Mouse (Mus musculus): ENCODE measurements at regions not wholly inside any gene's neighbourhood (a gene's known extent, or its start where the extent isn't known, plus 50 kb on each side); places are given as distances from the start of the nearest gene placed in this dataset.
"Not testable (repeated sequence)": the region's sequence is repeated elsewhere in the genome, so short reads cannot be mapped to it uniquely, and the experiment has no call there.

DNA sequence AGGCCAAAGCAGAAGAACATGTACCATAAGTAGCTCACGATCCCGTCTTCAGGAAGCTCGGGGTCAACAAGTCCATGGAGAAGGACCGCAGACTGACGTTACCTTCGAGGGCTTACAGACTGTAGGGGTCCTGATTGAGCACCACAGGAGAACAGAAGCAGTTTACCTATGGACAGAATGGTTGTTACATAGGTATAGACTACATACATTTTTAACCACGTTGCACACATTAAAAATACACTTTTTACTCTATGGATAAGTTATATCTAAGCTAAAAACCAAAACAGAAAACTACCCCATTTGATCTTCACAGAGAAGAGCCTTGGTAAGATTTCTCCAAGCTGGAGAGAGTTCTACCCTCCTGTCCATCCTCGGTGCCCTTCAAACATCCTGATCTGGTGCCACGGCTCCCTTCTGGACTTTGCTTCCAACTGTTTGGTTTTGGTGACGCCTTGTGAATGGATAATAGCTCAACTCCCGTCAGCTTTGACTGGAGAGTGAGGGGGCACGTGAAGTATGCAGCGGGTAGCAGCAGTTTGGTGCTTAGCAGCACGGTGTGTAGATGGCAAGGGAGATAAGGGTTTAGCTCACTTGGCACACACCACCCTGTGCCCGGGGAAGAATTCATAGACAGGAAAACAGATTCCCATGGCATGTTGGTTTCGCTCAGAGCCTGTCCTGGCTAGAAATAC is 117.9 kb upstream of the Cpsf6 start:
- DNase-seq = no peak

DNA sequence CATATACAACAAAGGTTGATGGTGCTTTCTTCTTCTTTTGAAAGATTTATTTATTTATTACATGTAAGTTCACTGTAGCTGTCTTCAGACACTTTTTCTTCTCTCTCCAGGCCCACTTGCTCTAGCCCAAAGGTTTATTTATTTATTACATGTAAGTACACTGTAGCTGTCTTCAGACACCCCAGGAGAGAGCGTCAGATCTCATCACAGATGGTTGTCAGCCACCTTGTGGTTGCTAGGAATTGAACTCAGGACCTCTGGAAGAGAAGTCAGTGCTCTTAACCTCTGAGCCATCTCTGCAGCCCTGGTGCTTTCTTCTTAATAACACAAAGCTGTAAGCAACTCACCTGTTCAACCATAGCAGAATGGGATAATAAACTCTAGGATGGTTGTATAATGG is 117.3 kb upstream of the Cpsf6 start:
- DNase-seq = not testable (repeated sequence)

DNA sequence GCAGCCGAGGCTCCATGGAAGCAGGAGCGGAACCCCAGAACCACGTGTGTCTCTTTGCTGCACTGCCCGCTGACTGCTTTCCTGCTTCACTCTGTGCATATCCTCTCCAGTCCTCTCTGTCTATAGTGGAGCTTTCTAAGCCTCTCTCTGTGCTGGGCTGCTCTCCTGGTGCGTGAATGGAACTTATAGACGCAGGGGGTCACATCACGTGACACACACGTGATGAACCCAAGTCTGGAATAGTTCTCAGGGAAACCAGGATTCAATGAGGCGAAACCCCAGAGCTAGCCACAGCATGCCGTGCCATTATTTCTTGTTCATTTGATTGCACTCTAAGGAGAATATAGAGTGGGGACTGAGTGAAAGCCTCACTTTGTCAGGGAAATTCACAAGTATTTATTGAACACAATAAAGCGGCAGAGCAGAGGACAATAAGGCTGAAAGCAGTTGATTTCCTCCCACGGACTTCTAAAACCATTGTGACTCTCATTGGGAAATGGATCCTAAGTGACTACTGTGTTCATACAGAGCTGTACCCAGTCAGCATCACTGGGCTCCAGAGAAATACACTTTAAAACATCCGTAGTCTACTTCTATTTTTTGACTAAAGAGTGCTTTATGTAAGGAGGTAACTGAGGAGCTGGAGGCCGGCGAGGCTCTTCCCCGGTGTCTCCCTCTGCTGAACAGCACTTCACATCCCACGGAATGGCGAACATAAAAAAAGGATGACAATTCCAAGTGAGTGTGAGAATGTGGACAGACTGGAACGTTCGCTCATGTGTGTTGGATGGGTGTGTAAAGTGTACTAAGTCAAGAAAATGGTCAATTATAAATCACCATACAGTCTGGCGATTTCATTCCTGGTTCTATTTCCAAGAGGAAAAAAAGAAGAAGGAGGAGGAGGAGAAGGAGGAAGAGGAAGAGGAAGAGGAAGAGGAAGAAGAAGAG is 116.5 kb upstream of the Cpsf6 start:
- no peak for DNase-seq

DNA sequence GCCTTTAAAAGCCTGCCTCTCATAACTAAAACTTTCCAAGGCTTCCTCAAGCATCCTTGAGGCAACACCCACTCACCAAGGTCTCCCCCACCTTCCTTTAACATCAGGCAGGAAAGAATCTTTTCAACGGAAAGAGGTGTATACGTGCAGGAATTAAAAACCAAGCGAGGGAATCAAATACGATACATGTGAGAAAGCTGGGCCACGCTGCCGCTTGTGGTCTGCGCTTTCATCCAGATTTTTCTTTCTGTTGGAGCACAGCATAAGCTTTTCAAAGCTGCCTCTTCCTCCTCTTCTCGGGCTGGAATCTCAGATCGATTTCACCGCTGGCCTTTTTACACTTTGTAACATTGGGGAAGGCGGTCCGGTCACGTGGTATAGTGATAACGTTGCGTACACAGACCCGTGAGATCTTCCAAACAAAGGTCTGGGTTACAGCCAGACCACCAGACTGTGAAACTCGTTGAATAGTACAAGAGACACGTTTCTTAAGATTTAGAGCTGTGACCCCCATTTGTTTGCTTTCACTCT is 114.4 kb upstream of the Cpsf6 start:
- DNase-seq = no peak

DNA sequence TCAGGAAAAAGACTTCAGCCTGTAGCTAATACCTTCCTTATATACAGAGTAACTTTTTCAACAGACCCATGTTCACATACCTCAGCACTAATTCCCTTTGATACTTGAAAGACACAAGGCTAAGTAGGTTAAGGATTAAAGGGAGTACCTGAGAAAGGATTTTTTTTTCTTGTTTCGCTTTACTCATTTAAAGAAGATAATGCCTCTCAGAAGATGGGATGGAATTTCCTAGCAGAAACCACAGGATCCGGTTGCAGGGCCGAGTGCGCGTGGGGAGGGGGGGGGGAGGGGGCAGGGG is 114.0 kb upstream of the Cpsf6 start:
- no peak for DNase-seq

DNA sequence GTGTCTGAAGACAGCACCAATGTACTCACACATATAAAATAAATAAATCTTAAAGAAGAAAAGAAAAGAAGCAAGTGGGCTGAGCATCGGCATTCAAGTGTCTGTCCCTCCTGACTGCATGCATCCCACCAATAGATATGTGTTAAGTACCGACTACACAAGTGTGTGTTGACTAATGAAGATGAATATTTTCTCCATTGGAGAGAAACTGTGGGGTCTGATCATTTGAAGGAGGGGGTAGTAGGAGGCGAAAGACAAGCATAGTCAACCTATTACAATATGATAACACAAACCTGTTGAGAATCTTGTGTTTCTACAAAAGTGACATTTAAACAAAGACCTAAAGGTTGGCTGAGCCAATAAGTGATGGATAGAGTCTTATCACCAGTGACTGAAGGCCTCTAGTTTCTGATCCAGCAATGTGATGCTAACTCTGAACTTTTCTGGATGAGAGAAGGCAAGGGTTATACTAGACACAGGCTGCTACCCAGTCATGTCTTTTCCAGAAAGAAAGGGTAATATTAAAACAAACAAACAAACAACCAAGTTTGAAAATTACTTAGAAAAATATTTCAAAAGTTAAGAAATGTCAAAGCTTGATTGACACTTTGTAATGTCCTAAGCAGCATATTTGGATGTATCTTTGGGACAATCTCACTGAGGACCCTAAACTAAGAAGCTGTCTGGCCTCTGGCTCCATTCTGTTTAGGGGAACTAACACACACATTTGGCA is 113.4 kb upstream of the Cpsf6 start:
- no peak for DNase-seq

DNA sequence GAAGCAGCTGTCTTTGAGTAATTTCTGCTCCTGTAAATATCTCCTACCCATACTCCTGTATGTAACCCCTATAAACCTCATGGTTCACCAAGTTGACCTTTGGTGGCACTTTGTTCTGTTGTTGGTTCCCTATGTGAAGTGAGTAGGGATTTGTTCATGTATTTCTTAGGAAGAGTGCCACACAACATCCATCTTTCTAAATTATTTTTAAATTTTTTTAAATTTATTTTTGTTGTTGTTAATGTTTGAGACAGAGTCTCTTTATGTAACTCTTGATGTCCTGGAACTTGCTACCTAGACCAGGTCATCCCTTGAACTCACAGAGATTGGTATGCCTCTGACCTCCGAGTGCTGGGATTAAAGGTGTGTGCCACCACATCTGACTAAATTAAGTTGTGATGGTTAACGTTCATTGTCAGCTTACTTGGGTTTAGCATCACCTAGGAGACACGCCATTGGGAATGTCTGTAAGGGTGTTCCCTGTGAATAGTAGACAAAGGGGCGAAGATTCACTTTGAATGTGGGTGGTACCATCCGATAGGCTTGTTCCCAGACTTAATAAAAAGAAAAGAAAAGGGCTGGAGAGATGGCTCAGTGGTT is 112.7 kb upstream of the Cpsf6 start:
- no peak for DNase-seq

DNA sequence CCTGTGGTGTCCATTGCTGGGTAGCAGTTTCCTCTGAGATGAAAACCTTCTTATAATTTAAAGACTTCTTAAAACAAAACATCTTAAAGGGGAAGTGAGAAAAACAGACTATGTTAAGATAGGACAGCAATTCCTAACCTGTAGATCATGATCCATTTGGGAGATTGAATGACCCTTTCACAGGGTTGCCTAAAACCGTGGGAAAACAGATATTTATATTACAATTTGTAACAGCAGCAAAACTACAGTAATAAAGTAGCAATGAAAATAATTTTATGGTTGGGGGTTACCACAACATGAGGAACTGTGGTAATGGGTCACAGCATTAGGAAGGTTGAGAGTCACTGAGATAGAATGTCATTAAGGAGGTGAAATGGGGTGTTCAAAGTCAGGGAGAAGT is 111.9 kb upstream of the Cpsf6 start:
- no peak for DNase-seq

DNA sequence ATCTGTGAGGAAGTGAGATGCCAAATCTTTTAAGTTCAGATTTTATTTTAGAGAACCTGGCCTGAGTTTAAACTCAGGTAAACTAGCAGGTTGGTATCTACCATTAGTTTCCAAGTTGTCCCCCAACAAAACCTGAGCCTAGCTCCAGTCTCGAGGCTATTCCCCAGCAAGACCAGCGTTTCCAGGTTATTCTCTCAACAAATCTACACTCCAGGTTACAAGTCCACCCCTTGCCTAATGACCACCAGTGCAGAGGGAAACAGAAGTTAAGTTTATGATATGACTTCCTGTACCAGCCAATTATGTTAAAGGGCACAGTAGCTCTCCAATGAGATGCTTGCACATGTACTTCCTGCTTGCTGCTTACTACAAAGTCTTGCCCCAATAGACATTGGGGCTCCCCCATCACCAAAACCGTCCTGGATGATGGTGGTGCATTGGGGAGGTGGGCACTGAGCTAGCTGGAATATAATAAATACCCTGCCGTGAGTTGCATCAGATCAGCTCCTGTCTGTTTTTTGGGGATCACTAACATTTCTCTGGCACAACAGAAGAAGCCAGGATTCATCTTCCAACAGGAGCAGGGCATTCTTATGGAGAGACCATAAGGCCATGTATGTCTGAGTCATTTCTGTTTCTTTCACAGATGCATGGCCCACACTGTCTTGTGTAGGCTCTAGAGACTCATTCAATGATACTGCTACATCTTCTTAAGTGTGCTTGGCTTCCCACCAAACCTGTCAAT is 111.2 kb upstream of the Cpsf6 start:
- DNase-seq = no peak

DNA sequence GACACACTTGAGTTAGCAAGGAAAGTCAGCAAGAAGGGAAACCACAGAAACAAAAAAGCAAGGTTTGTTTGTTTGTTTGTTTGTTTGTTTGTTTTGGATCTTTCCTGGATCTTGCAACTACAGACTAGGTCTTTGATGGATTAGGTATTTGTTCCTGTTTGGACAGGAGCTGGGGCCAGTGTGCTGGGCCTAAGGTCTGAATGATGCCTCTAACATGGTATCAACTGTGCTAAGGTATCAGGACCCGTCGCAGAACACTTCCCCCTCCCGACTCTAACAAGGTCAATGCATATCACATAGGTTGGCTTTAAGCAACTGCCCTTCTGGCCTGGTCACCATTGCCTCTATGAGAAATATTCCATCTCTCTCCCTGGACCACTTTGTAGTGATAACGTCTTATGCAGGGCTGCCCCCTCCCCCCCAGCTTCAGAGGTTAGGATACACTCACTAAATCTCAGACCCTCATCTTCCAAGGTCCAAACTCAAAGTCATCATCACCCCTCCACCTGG is 103.3 kb upstream of the Cpsf6 start:
- DNase-seq = no peak

DNA sequence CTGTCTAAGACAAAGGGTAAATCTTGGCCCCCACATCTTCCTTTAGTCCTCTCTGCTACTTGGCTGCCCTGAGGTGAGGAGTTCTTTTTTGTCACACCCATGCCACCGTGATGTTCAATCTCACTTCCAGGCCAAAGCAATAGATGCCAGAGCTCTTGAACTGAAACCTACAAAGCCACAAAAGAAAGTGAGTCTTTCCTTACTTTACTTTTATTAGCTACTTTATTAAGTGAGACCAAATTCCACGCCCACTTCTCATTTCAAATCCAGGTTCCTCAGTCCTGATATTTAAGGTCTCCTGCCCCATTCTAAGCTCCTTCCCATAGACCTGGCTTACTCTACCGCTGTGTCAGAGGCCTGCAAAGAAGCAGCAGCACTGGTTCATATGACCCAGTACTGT is 102.5 kb upstream of the Cpsf6 start:
- DNase-seq = no peak

DNA sequence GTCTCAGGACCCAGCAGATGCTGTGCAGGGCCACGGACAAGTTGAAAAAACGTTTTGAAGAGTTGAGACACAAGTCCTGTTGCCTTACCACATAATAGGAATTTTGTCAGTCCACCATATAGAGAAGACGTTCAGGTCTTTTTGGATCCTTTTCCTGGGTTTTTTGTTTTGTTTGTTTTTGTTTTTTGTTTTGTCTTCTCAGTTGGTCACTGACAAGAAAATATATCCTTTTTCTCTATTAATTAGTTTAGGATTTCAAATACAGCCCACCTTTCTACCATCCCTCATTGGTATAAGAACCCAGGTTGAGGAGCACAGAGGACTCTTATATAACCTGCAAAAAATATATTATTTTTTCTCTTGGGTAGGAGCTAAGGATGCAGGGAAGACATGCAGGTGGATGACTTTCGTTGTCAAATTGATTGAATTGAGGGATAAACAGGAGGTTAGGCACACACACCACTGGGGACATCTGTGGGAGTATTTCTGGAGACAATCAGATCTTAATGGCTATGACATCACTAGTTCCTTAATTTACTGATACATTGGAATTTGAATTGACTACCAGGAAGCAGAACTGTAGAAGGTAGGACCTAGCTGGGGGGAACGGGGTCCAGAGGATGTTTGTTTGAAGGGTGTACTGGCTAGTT is 101.7 kb upstream of the Cpsf6 start:
- no peak for DNase-seq

DNA sequence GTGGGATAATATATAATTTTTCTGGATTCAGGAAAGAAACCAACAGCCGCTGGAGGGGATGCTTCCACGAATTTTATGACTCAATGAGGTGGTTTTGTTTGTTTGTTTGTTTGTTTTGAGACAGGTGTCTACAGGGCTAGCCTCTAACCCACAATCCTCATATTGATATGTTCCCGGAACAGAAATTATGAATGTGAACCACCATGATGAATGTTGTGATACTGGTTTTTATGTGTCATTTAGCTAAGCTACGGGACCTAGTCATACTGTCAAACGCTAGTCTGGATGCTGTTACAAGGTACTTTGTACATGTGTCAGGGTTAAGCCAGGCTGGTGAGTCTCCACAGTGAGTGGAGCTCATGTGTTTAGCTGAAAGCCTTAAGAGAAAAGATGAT is 100.6 kb upstream of the Cpsf6 start:
- no peak for DNase-seq

DNA sequence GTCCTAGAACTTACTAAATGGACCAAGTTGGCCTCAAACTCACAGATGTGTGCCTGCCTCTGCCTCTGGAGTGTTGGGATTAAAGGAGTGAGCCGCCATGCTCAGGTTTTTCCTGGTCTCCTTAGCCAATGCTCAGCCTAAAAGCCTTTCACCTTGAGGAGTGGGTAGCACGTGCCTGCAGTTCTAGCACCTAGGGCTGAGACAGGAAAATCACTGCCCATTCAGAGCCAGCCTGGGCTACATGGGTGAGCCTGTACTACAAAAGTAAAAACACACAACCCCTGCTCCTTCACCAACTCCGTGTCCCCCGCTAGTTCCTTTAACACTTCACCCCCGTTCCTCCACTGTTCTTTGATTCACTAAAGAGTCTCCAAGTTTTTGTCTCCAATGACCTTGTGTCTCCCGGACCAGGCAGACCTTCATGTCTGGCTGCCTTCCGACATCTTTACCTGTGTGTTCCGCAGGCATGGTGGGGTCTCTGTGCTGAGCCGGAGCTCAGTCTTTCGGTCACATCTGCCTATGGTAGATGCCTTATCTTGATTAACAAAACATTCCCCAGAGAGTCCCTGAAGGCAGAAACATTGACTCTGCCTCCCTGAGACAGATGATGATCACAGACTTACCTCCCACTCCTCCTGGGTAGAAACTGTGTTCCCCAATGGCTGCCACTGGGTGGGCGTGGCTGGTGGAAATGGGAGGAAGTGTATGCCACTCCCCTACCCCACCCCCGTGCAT is 100.1 kb upstream of the Cpsf6 start:
- DNase-seq = no peak

DNA sequence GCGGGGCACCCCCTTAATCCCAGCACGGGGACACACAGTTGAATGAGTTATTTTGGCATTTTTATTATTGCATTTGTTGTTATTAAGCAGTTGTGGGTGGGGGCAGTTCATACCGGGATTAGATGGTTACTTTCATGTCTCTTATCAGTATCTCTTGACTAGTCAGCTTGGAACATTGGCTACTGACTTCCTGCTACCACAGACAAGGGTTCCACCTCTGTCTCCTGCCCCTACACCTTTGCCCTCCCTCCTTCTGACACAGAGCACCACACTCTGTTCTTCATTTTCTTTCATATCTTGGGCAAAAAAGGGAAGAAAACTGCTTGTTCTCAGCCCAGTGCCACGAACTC is 99.1 kb upstream of the Cpsf6 start:
- DNase-seq = no peak

DNA sequence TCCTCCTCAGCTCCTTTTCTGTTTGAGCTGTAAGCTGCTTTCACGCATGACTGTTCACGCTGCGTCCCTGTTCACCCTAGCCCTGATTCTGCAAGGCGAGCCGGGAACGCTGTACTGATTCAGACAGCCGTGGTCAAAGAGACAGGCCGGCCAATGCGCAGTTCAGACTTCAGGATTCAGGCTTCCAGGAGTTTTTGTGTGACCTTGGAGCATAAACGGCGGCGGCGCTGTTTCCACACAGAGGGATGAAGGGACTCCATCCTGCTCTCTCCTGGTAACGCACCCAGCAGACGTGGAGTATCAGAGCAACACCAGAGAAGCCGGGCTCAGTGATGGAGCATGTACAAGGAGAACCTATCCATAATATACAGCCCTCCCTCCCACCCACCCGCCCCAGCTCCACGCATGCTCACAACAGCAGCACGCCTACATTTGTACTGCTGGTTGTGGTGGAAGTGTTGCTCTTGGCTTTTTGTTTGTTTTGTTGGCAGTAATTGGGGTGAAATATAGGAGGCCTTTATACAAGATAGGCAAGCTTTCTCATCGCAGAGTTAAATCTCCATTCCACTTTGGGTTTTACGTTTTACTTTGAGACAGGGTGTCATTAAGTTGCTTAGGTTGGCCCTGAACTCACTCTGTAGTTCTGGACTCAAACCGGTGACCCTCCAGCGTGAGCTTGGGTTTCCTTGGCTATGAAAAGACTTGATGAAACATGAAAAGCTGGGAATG is 98.6 kb upstream of the Cpsf6 start:
- DNase-seq = no peak

DNA sequence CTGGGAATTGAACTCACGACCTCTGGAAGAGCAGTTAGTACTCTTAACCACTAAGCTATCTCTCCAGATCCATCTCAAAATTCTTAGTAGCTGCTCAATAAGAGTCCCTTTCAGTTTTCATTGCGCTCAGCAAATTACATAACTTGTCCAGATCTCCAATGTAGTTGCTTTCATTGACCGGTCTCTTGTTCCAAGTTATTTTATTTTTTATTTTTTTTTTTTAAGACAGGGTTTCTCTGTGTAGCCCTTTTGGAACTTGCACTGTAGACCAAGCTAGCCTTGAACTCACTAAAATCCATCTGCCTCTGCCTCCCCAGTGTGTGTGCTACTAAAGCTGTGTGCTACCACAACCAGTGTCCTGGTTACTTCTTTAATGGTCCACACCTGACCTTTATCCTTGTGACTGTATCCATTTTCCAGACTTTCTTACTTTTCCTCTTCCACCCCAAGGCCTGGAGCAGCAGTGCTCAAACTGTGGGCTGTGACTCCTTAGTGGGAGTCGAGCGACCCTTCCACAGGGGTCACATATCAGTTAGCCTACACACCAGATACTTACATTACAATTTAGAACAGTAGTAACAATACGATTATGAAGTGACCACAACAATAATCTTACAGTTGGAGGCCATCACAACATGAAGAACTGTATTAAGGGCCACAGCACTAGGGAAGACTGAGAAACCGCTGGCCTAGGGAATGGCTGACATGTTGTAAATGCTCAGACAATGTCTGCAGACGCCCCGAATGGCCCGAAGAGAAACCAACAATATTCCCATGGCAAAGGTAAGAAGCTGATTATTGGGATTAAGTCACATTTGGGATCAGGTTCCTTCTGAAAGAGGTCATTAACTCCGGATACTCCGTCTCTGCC is 97.8 kb upstream of the Cpsf6 start:
- no peak for DNase-seq

DNA sequence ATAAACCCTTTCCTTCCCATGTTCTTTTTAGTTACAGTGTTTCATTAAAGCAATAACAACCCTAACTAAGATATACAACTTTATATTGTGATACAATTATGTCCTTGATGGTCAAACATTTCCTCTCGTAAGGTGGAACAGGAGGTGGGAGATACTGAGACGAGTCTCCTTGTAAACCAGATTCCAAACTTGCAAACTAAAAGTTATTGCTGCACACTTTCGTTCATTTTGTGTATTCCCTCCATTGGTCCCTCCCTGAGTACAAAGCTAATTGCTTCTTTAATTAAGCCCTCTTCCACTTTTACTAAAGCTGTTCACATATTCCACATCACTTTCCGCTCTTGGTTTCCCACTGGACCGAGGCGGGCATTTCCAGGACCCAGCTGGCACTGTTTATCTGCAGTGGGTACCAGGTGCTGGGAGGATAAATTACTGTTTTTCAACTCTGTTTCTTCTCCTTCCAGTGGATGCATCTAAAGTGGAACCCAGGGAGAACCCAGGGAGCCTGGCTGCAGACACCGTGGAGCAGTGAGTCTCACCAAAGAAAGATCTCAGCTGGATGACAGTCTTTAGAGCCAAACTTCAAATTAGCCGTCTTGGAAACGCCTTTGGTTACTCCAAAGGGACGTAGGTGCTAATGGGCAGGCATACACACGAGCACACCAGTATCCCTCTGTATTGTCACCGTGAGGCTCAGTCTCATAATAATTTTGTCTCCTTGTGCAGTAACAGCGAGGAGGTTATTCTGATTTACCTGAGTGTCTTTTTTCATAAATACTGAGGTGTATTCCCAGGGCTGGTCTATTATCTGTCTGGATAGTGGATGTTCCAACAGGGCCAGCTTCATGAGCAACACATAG is 95.5 kb upstream of the Cpsf6 start:
- no peak for DNase-seq

Measured in cerebellum, adult 11-12 months (tissue).